Mouse (Mus musculus) gastrocnemius, postnatal 14 days (tissue): ENCODE measurements around the gene Cald1. TPM values are rescaled to one million over a fixed set of nuclear protein-coding genes. Genes with fewer than 3 reads are reported as not detected.

Experiments used
- DNase-seq: peaks from one replicate; pipeline ENCODE4 v3.0.0; 2021; ENCODE audit warnings: mixed read lengths
- intact Hi-C: fragments of 180-260 bp; cut with DNase I; formaldehyde crosslinking; loops from one replicate; pipeline ENCODE4 v1.15.1; 2025; ENCODE audit warnings: low total_unique reads
- total RNA-seq, 2 experiments: library from RNA; stranded (reverse); gene quantifications; 2 replicates each; pipeline ENCODE4 v1.2.3; 2021

Gene Cald1
- total RNA-seq, 2 experiments from 2014 or later, result 51.7 to 53.7 TPM

- DNase-seq, result no peak
- intact Hi-C loops, result no loop called here
Measured at GRCm38 (mm10) chr6:34797887-34798286, 199.6 kb downstream of the Cald1 start.

DNA sequence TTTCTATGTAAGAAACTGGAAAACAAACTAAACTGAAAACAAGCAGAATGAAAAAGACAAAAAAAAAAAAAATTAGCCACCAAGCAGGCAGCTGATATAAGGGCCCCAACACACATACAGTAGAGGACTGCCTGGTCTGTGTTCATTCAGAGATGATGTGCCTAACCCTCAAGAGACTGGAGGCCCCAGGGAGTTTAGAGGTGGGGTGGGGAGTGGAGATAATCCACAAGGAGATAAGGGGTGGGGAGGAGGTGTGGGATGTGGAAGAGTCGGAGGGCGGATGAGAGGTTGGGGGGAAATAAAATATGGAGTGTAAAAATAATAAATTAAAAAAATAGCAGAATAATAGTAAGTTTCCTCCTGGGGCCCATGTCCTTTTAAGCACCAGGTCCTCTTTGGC is 207.3 kb downstream of the Cald1 start:
- intact Hi-C loops, result no loop called here
- no peak for DNase-seq

GRCm38 (mm10) chr6:34810651-34811050 is 212.4 kb downstream of the Cald1 start:
- intact Hi-C loops, result no loop called here
- DNase-seq, result no peak

GRCm38 (mm10) chr6:34824406-34824805 is 226.1 kb downstream of the Cald1 start:
- DNase-seq, result no peak
- intact Hi-C loops, result no loop called here

Other genes with a start within 250 kb of the Cald1 start
- 1 to 10 TPM; 2.8 to 5.0 TPM for gene Akr1b8, start 244.4 kb upstream of the Cald1 start, total RNA-seq
- 10 to 100 TPM; 36.4 to 50.5 TPM for gene Akr1b10, start 214.3 kb upstream of the Cald1 start, total RNA-seq
- not detected for gene Akr1b7, start 186.2 kb upstream of the Cald1 start, total RNA-seq
- gene Bpgm, start 122.3 kb upstream of the Cald1 start, total RNA-seq, result 10 to 100 TPM; 42.7 to 53.8 TPM
- 1 to 10 TPM; 3.0 to 3.9 TPM for gene Agbl3, start 181.9 kb downstream of the Cald1 start, total RNA-seq